Mouse (Mus musculus) kidney, postnatal 36 days (tissue): ENCODE measurements around the gene Psat1.

Experiments used
- DNase-seq, 2 experiments: peaks; one replicate each; pipeline ENCODE4 v3.0.0; 2021 to 2022; ENCODE audit warnings: mixed read lengths in 2 of 2

Gene Psat1

DNA sequence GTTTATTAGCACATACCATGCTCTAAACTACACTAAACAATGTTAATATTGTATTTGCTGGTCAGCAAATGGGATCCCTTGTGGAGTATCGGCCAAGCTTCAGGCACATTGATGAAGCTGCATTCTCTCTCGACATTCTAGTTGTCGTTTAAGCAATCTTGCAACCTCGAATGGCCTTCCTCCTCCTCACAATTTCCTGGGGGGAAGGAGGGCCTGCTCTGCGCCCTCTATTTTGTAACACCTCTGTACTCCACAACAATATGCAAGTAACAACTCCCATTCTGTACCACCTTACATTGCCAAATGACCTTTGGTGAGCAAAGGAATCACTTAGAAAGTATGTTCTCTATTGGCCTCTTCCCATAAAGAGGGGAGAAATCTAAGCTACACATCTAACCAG, 91.8 kb downstream of the Psat1 start:
- no peak for DNase-seq
